Mouse (Mus musculus) thymus, postnatal 10 days (tissue): ENCODE results near the gene Ascl3.

Experiments used
- DNase-seq, 2 experiments: peaks; one replicate each; pipeline ENCODE4 v3.0.0; 2021; ENCODE audit warnings: low spot score in 2 of 2

Gene Ascl3

DNA sequence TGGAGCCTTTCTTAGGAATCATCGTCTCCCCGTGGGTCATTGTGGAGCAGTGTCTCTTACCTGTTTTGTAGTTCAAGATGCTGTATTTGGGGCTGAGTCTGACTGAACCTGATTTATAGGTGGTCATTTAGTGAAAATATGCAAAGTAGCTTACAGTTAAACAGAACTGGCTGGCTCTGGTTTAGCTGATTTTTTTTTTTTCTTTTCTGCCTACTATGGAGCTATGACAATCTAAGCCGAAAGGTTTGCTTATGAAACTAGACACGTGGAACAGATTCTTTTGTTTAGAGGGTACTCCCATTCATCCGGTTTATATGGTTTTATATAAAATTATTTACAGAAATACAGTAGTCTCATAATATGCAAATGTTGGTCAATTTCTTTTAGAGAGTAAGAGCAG, at the start of gene Ascl3:
Gene Ascl3 (minus strand): TSS at position 101 of the 400 bp plus-strand sequence.
- DNase-seq, result no peak

DNA sequence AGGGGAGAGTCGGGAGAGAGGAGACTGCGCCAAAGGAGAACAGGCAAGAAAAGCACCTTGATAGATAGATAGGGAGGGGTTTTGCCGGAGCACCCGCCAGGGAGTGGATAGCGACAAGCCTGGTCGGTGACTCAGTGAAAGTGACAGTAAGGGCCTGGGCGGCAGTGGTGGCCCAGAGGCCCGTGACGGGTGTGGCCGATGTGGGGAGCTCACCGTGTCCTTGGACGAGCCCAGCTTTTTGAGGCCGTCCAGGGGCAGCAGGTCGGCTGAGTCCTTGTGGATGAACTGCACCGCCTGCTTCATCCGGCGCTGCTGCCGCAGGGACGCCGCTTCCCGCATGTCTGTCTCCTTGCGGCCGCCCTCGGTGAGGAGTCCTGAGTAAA, 49.6 kb upstream of the Ascl3 start:
- DNase-seq, result no peak

DNA sequence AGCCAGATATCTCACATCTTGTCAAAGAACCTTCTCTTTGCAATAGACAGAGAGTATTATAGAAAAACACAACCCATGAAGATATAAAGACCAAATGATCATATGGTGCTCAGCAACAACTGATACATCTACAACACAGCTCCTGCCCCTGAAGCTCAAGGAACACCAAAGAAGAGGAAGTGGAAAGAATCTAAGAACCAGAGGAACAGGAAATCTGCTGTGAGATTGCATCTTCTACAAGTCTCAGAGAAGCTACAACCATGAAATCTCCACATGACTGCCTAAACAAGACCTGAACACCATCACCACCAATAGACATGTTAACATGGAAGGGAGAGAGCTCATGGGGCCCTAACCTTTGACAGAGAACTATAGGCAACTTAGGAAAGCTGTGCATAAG, 40.7 kb upstream of the Ascl3 start:
- DNase-seq, result no peak

DNA sequence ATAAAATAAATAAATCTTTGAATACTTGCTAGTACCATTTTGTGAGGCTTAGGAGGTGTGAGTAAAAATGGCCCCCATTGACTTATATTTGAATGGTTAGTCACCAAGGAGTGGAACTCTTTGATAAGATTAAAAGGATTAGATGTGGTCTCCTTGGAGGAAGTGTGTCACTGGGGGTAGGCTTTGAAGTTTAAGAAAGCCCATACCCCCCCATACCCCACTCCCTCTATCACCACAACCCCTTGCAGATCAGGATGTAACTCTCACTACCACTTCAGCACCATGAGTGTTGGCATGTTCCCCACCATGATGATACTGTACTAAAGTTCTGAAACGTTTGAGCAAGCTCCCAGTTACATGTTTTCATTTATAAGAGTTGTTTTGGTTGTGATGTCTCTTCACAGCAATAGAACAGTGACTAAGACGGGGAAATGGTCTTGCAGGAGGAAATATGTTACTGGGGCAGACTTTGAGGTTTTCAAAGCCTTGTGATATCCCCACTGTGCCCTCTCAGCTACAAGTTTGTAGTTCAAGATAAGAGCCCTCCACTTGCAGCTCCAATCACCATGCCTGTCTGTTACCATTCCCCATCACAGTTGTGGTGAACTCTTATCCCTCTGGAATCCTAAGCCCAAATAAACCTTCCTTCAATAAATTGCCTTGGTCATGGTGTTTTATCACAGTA, 37.3 kb upstream of the Ascl3 start:
- no peak for DNase-seq

DNA sequence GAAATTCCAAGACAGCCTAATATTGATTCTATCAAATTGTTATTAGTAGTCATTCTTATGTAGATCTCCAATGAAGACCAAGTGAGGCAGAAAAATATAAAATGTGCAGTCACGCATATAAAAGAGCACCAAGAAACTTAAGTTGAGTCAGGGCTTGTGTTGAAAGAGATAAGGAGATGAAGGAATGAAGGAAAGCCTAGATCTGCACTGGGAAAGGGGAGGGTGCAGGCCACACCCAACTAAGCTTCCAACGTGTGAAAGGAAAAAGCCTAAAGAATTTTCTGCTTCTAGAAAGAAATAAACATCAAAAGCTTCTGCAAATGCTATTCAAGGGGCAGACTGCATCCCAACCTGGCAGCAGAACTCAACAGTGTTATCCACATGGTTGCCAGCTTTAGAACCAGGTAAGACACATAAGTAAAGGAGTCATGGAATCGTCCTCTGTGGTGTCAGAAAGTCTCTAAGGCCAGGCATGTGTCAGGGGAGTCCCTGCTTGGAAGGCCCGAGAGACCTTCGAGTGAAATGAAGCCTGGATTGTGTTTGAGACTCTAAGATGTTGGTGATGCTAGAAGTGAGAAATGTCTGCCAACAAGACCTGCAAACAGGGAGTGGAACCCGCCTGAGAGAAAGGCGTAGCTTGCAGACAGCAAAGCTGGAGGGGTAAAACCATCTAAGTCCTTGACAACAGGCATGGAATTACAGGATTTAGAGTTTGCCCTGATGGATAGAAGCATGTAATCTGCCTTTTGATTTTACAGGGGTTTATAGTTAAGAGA, 36.2 kb upstream of the Ascl3 start:
- no peak for DNase-seq

DNA sequence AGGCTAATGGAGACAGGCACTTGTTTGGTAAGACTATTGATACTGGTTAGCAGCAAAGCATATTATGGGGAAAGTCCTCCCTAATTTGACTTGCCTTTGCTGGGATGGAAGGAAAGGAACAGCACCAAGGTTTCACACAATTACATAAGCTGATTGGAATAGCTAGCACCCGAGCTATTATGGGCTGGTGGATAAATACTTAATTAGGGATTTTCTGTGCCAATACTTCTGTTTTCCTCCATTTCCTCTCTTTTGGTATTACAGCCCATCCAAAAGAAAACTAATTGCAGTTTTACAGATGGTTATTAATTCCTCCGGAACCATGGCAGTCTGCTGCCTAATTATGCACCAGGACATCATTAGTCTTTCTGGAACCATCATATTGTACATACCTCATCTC, 32.5 kb upstream of the Ascl3 start:
- no peak for DNase-seq

DNA sequence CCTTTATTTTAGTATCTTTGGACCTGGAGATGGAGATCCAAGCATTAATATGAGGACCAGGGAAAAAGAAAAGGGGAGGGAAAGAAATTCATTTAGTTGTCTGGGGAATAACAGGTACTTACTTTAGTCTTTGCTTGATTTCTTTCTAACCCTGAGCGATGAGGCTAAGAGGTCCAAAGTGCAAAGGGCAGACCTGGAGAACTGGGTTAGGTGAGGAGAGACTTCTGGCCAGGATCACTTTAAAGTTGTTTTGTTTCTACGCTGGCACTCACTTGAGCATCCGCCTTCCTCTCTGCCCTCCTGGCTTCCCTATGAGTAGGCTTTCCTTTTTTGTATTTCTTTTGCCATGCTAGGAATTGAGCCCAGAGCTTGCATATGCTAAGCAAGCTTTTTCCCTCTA, 24.8 kb upstream of the Ascl3 start:
- DNase-seq, result no peak

DNA sequence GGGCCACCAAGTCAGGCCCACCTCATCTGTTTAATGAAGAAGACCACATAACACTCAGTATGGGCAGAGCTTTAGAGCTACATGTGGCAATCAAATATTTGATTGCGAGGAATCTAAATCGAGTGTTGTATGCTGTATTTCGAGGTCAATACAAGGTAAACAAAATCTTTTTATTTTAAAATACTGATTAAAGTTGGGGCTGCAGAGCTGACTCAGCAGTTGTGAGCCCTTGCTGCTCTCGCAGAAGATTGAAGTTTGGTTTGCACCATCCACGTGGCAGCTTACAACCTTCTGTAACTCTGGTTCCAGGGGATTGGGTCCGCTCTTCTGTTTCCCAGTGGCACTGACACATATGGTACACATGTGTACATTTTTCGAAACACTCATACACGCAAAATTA, 22.5 kb upstream of the Ascl3 start:
- DNase-seq, result no peak

DNA sequence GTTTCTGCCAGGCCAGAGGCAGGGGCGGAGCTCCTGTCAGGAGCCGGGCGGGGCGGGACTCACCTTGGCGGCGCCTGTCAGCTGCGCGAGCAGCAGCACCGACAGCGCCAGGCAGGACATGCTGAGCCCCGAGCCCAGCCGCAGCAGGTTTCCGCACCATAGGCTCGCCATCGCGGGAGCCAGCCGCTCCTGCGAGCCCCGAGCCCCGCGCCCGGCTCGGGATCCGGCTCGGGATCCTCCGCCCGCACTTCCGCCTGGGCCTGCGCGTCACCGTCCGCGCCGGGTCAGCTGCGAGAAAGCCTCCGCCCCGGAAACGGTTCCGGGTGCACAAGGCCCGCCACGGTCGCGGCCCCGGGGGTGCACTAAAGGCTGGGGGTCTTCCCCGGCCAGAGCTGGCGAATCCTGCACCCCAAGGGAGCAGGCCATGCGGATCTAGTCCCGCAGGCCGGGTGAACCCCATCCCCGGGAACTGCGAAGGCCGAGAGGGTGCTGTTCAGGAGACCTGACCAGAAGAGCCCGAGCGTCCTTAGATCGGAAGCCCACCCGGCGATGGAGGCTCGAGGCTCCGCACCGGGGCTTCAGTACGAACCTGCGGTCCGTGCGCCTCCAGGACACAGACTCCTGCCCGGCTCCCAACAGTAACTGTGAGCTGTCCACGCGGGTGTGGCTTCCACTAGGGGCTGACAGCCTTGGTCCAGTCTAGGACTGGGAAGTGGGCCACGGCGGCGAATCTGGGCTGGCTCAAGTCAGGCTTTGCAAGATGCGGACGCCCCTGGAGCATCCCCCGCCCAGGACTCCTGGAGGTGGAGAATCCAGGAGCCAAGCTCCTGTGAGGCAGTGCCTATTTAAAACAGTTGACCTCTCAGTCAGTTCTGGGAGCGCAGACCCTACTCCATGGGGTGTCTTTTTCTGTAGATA, 20.7 kb upstream of the Ascl3 start, which contains the start of gene Tmem9b:
Gene Tmem9b (minus strand): TSS at position 868 of the 918 bp plus-strand sequence.
- peak; percentile 67 to 79 for DNase-seq

DNA sequence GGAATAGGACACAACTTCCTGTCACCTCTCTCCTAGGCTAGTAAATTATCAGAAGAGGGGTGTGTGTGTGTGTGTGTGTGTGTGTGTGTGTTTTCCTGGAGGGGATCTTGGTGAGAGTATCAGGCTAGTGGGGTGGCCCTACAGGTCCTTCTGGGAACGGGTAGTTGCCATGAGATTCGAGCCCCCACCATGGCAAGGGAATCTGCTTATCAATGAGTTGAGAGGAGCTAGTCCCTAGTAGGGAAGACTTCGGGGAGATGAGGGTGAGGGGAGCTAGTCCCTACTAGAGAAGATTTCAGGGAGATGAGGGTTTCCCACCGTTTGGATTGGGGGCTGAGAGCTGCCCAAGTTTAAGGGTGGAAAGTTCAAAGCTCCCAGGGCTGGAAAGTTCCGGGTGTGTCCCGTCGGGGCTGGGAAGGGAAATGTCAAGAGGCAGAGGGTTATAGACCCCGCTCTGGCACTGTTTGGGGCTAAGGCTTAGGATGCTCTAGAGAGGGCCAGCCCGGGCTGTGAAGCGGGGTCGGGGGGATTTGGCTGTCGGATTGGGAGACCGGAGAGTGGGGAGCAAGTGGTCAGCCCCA, 20.0 kb upstream of the Ascl3 start:
- peak in 1 of 2 experiments; percentile 4 for DNase-seq

DNA sequence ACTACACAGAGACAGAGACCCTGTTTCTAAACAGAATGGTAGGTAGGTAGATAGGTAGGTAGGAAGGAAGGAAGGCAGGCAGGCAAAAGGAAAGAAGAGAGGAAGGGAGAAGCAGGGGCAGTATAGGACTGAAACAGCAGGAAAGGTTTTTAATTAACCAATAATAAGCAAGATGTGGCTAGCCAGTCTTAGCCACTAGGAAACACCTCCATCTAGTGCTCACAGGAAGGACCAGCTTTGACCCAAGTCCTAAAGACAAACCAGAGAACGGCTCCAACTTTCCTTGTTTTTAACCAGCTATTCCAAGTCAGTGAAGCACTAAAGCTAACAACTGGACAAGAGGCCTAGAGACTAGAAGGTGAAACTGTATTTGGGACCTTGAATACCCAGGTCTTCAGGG, 16.2 kb upstream of the Ascl3 start:
- no peak for DNase-seq

DNA sequence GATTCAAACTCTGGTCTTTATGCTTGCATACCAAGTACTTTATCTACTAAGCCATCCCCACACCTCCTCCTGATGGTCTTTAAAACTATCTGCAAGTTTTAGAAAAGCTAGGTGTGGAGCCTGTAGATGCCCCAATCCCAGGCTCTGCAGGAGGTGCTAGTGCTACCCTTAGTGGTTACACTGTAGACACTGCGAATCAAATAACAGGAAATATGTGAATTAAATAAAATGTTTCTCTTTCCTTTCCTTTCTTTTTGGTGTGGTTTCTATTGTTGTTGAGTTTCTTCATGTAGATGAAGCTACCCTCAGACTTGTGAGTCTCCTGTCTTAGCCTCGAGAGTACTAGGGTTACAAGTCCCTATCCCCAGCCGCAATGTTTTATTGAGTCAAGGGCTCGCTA, 10.2 kb upstream of the Ascl3 start:
- DNase-seq, result no peak

DNA sequence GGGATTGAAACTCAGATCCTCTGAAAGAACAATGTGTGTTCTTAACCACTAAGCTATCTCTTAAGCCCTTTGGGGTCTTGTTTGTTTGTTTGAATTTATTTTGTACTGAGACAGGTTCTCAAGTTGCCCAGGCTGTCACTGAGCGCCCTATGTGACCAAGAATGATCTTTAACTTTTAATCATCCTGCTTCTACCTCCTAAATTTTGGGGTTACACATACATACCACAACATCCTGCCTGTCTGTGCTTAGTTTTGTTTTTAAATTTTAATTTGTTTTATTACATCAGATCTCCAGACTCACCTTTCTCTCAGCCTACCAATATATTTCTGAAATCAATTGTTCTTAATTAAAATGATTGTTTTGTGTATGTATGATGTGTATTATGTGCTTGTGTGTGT, 9.5 kb upstream of the Ascl3 start:
- DNase-seq, result no peak

DNA sequence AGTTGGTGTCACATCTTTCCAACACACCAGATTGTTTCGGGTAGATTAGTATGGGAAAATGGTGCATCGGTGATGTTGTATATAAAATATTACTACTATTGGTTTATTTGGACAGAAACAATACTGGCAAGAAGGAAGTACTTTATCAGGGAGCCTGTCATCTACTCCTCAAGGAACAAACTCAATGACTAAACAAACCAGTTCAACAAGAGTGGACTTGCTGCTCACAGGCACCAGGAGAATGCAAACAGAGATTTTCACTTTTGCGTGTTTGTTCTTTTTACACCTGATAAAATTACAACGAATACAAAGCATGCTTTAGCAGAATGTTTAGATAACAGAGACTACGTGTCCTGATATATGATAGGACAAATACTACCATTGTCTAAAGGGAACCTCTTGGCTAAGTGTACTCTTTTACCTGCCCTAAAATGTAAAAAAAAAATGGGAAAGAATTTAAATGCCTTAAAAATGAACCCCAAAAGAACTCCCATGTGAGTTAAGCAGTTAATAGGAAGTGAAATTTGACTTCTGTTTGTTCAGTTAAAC, 8.4 kb upstream of the Ascl3 start:
- DNase-seq, result no peak

DNA sequence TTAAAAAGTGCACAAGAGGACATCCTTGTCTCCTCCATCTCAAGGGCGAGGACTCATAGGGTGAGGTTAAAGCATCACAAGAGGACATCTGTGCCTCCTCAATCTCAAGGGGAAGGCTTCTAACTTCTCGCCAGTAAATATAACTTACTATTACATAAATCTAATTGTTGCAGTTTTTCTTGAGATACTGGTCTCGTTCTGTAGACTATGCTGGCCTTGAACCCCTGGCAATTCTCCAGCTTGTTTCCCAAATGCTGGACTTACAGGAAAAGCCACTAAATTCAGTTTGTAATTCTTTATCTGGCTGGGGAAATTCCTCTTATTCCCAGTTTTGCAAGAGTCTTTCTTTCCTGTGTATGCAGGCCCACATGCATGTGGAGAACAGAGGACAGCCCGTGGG, 3.3 kb upstream of the Ascl3 start:
- no peak for DNase-seq

DNA sequence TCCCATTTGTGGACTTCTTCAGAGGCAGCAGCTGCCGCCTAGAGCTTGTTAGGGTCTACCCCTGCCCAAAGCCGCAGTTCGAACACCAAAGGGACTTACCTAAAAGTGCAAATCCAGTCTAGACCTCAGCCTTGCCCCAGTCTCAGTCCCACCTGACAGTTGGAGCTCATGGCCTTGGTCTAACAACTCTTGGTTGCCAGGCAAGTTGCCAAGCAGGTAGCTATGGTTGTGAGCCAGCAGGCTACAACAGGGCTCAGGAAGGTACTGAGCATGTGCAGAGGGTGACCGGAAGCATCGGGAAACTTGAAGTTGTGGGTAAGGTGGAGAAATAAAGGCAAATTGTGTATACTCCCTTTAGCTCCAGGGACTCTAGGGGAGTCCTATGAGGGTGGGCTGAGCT, 7.8 kb downstream of the Ascl3 start, which contains the start of gene BC051019:
Gene BC051019 (minus strand): TSS at position 154 of the 400 bp plus-strand sequence.
- DNase-seq, result no peak

DNA sequence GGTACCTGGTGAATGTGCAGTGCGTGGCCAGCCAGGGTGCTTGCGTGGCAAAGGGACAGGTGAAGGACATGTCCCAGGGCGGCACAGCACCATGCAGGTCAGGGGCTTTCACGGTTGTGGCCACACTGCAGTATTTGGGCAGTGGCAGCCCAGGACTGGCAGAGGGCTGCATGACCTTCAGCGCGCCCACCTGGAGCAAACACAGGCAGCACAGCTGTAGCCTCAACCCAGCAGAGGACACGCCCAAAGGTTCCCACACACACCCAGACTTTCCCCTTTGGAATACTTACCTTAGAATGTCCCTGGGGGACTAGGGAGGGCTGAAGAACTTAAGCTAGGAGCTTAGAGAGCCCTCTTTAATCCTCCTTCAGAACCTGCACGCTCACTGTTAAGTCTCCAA, 8.4 kb downstream of the Ascl3 start:
- no peak for DNase-seq

DNA sequence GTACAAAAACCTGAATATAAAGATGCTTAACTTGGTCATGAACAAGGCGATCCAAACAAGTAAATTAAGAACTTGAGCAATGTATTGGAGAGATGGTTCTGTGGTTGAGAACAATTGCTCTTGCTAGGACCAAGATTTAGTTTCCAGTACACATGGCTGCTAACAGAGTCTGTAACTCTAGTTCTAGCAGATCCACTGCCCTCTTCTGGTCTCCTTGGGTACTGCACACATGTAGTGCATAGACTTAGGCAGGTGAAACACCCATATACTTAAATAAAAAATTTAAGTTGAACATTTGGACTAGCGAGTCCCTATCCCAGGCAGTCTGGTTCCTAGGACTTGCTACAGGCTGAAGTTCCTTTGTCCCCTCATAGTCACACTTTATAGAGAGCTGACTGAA, 8.9 kb downstream of the Ascl3 start:
- no peak for DNase-seq

DNA sequence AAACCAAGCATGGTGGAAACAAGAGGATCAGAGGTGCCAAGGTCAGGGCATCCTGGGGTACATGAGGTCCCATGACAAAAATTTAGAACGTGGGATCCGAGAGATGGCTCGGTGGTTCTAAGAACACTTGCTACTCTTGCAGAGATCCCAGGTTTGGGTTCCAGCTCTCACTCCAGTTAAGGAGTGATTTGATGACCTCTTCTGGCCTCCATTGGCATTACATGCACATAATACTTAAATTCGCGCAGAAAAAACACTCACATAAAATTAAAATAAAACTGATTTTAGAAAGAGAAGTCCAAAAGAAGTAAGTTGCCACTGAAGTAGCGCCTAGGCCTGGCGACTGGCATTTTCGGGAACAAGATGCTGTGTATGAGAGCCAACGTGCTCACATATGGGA, 12.2 kb downstream of the Ascl3 start:
- no peak for DNase-seq

DNA sequence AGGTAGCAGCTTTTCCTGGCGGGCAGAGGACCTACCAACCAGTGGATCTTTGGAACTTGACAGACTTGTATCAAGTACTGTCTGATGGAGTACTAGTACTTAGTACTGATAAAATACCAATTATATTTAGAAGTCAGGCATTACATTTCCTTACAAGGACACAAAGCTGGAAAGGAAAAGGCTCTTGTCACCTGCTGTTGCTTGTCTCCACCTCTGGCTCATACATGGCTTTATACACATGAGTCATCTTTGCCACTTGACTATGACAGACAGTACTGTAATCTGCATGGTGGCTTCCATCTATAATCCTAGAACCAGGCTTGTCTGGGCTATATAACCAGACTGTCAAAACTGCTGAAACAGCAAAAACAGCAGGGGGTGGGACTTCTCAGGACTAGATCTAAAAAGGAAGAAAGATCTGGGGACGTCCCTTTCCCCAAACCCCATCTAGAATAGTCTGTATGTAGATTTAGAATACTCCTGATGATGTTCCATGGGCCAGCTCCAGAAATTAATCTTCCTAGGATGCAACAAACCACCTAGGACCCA, 18.0 kb downstream of the Ascl3 start:
- DNase-seq, result no peak

DNA sequence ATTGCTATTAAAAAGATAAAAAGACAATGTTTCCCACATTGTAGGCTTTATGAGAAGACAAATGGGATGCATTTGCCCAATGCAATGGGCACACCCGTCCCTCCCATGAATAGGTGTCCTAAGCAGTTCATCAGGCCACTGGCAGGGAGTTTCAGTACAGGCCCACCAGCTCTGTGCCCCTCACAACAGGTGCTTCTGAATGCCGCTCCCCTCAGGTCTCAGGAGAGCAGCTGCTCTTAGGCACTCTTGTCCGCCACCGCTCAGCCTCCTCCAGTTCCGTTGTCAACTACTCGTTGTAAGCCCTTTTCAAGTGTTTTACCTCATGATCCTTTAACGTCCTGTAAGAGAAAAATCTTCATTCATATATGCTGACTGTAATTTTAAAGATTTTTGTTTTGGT, 19.3 kb downstream of the Ascl3 start:
- no peak for DNase-seq
